In the genomic region with DNA sequence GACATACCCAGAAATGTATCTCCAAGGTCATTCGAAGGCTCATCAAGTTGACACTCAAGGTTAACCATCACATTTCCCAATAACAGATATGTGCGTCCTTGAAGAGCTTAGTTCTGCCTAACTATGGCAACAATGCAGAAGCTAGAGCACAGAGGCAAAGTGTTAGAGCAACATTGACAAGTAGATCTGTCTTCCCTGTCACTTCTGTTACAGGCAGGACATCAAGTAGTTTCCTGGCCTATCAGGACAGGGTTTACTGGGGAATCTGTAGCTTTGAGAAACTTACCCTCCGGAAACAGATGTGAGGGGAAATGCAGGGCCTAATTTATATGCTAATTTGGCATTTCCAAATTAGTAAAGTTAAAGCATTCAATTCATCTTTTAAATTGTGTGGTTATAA, we compare ENCODE assay signal across 25 mouse cellular contexts.
DNase-seq lines count a peak whose midpoint lies in the region; ATAC-seq and TF ChIP-seq lines count a peak whose summit lies in the region.
"Had no signal": no experiment of that assay in that cellular context is flagged by ENCODE, and none has a peak within 500 bp of the region (broad histone marks: within the 10 kb centered on the region; RNA-seq: fewer than 3 reads in every experiment).

No protein-coding gene starts in this region.

- no peaks in the 10 kb centered on the region for H3K36me3 ChIP-seq in midbrain, embryonic 11.5 days (ENCODE audit: control insufficient read depth, insufficient read depth, low read length)
- no peaks in the 10 kb centered on the region for H3K36me3 ChIP-seq in midbrain, embryonic 10.5 days
- H3K36me3 ChIP-seq in hindbrain, embryonic 12.5 days, result no peaks in the 10 kb centered on the region
- H3K36me3 ChIP-seq: embryonic facial prominence, embryonic 13.5 days; embryonic facial prominence, embryonic 15.5 days; forebrain, embryonic 15.5 days; G1E had no signal

- H3K4me2 ChIP-seq in midbrain, embryonic 11.5 days, result no peak overlapping the region
- H3K4me2 ChIP-seq in hindbrain, embryonic 12.5 days (replicated peaks), result no peak overlapping the region
- H3K4me2 ChIP-seq: embryonic facial prominence, embryonic 13.5 days; embryonic facial prominence, embryonic 15.5 days; forebrain, embryonic 13.5 days; forebrain, embryonic 15.5 days had no signal

- no peaks in the 10 kb centered on the region for H3K4me1 ChIP-seq in midbrain, embryonic 11.5 days (ENCODE audit: control insufficient read depth, insufficient read depth, low read length)
- no peaks in the 10 kb centered on the region for H3K4me1 ChIP-seq in midbrain, embryonic 10.5 days
- peaks cover 2% of the 10 kb centered on the region; the same call in 1 of the 2 replicates for H3K4me1 ChIP-seq in embryonic fibroblast, embryonic 13.5 days (ENCODE audit: control insufficient read depth, insufficient read depth, low read length)
- no peaks in the 10 kb centered on the region for H3K4me1 ChIP-seq in hindbrain, embryonic 12.5 days
- H3K4me1 ChIP-seq: embryonic facial prominence, embryonic 13.5 days; embryonic facial prominence, embryonic 15.5 days; forebrain, embryonic 13.5 days had no signal

- H3K27ac ChIP-seq in midbrain, embryonic 11.5 days (ENCODE audit: low read depth, low read length), result no peak overlapping the region
- no peak overlapping the region for H3K27ac ChIP-seq in midbrain, embryonic 10.5 days (replicated peaks)
- peak overlapping the region; percentile 17; the same call in 1 of the 2 replicates for H3K27ac ChIP-seq in embryonic fibroblast, embryonic 13.5 days (ENCODE audit: insufficient read depth, low read length)
- no peak overlapping the region for H3K27ac ChIP-seq in hindbrain, embryonic 12.5 days
- H3K27ac ChIP-seq: embryonic facial prominence, embryonic 13.5 days; embryonic facial prominence, embryonic 15.5 days; forebrain, embryonic 13.5 days; forebrain, embryonic 15.5 days had no signal

- 83% methylated on average over 3 of the region's 3 CpGs for WGBS in midbrain, embryonic 11.5 days
- WGBS in midbrain, embryonic 10.5 days, result 89% methylated on average over 3 of the region's 3 CpGs
- WGBS in hindbrain, embryonic 12.5 days, result 87% methylated on average over 3 of the region's 3 CpGs

- no peak for TF ChIP-seq POLR2A in embryonic fibroblast, embryonic 13.5 days (IDR thresholded peaks at IDR 0.05; ENCODE audit: low read depth, low read length)

- H3K9me3 ChIP-seq in midbrain, embryonic 11.5 days (ENCODE audit: control insufficient read depth, low read length), result no peaks in the 10 kb centered on the region
- no peaks in the 10 kb centered on the region for H3K9me3 ChIP-seq in midbrain, embryonic 10.5 days (replicated peaks)
- H3K9me3 ChIP-seq in hindbrain, embryonic 12.5 days (replicated peaks), result no peaks in the 10 kb centered on the region; the same call in 1 of the 2 replicates
- H3K9me3 ChIP-seq: embryonic facial prominence, embryonic 13.5 days; embryonic facial prominence, embryonic 15.5 days; forebrain, embryonic 13.5 days; forebrain, embryonic 15.5 days; G1E had no signal

- no peak for ATAC-seq in midbrain, embryonic 11.5 days (ENCODE audit: low FRiP score)
- ATAC-seq in megakaryocyte, adult 5-6 weeks (ENCODE audit: poor library complexity, severe bottlenecking), result peak; percentile 34; the same call in 1 of the 2 replicates
- no peak for ATAC-seq in hindbrain, embryonic 12.5 days (ENCODE audit: low FRiP score)
- ATAC-seq: CD4-positive, CD25-positive, alpha-beta regulatory T cell, adult 4 months; forebrain, embryonic 13.5 days; forebrain, embryonic 15.5 days; forebrain, postnatal 0 days had no signal

- no peaks in the 10 kb centered on the region for H3K27me3 ChIP-seq in midbrain, embryonic 11.5 days (ENCODE audit: control insufficient read depth, insufficient read depth, low read length)
- H3K27me3 ChIP-seq in midbrain, embryonic 10.5 days (ENCODE audit: low read depth, poor library complexity, severe bottlenecking), result no peaks in the 10 kb centered on the region
- H3K27me3 ChIP-seq in hindbrain, embryonic 12.5 days, result no peaks in the 10 kb centered on the region
- H3K27me3 ChIP-seq: CH12.LX; embryonic facial prominence, embryonic 13.5 days; embryonic facial prominence, embryonic 15.5 days; forebrain, embryonic 13.5 days; forebrain, embryonic 15.5 days had no signal

- DNase-seq in midbrain, embryonic 11.5 days (ENCODE audit: low spot score, missing footprints), result peak; percentile 47
- no peak for DNase-seq in midbrain, embryonic 10.5 days (ENCODE audit: low spot score)
- DNase-seq in left cerebral cortex, adult 8-10 months (ENCODE audit: low spot score in 2 of 2), result no peak
- no peak for DNase-seq in thymus, postnatal 0 days (ENCODE audit: low spot score)
- DNase-seq: adrenal gland, adult 2 months; adrenal gland, postnatal 10 days; adrenal gland, postnatal 25 days; B cell, adult 2 months; cerebellum, adult 11 months; cerebellum, adult 18-20 months; cerebellum, adult 8-10 months; cerebellum, adult 9-11 months; cerebellum, postnatal 14 days; embryo, embryonic 11 days; forebrain, postnatal 0 days had no signal

- H3K4me3 ChIP-seq in midbrain, embryonic 11.5 days (ENCODE audit: low read depth, low read length), result no peak overlapping the region
- H3K4me3 ChIP-seq in midbrain, embryonic 10.5 days, result no peak overlapping the region
- H3K4me3 ChIP-seq in embryonic fibroblast, embryonic 13.5 days (ENCODE audit: insufficient read depth, low read length), result no peak overlapping the region
- no peak overlapping the region for H3K4me3 ChIP-seq in hindbrain, embryonic 12.5 days
- H3K4me3 ChIP-seq: embryonic facial prominence, embryonic 13.5 days; embryonic facial prominence, embryonic 15.5 days; forebrain, embryonic 13.5 days; forebrain, embryonic 15.5 days had no signal

- H3K9ac ChIP-seq in midbrain, embryonic 11.5 days (ENCODE audit: low read length), result no peak overlapping the region
- no peak overlapping the region for H3K9ac ChIP-seq in hindbrain, embryonic 12.5 days
- H3K9ac ChIP-seq: embryonic facial prominence, embryonic 13.5 days; embryonic facial prominence, embryonic 15.5 days; forebrain, embryonic 13.5 days; forebrain, embryonic 15.5 days; forebrain, postnatal 0 days had no signal

- no peak for TF ChIP-seq CTCF in embryonic fibroblast, embryonic 13.5 days (IDR thresholded peaks at IDR 0.05; ENCODE audit: borderline replicate concordance, insufficient read depth, low read length)
